Mouse (Mus musculus): ENCODE results near the gene Tmem33.

Gene Tmem33

GRCm38 (mm10) chr5:67260531-67261371 is at the start of gene Tmem33:
Tmem33 (plus strand) TSS chr5:67260565.
- peak; percentile 98 for DNase-seq (ENCODE audit: low read depth, low spot score)

DNA sequence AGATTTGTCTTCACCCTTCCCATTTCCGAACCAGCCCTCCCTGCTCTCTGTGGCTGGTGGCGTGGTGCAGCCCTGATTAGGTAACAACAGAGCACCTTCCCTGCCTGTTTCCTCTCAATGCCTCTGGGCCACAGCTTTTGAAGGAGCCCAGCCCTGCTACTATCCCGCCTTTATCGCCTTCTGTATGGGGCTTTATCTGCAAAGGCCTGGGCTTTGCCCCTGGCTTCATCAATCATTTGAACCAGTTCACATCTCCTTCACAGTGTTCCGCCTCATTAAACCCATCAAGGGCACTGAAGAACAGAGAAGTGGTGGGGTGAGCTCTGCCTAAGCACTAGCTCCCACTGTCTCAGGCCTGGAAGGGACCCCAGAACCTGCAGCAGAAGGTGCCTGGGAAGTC is 47.2 kb upstream of the Tmem33 start:
- DNase-seq (ENCODE audit: low read depth, low spot score): no peak

GRCm38 (mm10) chr5:67215121-67216030 is 45.0 kb upstream of the Tmem33 start:
- DNase-seq (ENCODE audit: low read depth, low spot score): peak; percentile 48

DNA sequence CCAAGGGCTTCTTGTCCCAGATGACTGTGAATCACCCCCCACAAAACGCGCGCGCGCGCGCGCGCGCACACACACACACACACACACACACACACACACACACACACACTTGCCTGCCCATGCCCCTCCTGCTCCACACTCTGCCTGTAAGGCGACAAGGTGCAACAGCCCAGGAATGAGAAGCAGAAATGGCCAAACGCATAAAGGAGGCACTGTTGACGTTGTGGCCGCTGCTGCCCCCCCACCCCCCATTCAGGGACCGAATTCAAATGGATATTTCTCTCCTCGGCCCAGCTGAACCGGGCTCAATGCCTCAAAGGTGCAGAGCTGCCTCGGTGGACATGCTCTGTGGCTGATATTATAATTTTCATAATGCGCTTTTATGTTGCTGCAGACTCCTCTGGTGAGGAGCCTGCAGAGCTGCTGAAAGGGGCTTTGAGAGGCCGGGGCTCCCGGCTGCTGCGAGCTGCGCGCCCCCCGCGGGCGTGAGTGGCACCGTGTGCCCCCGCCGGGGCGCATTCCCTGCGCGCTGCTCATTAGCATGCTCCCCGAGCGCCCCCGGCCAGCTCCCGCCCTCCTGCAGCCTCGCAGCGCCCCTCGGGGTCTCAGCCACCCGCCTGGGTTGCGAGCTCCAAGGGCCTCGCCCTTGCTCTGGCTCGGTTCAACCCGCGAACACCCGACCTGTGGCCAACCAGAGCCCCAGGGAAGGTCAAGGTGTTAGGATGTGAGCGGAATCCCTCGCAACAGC is 44.2 kb upstream of the Tmem33 start:
- peak; percentile 42 for DNase-seq (ENCODE audit: low read depth, low spot score)

- no peak for DNase-seq (ENCODE audit: low read depth, low spot score)
Measured at GRCm38 (mm10) chr5:67216779-67217095, 43.6 kb upstream of the Tmem33 start.

- DNase-seq (ENCODE audit: low read depth, low spot score): no peak
Measured at GRCm38 (mm10) chr5:67221901-67222300, 38.5 kb upstream of the Tmem33 start.

DNA sequence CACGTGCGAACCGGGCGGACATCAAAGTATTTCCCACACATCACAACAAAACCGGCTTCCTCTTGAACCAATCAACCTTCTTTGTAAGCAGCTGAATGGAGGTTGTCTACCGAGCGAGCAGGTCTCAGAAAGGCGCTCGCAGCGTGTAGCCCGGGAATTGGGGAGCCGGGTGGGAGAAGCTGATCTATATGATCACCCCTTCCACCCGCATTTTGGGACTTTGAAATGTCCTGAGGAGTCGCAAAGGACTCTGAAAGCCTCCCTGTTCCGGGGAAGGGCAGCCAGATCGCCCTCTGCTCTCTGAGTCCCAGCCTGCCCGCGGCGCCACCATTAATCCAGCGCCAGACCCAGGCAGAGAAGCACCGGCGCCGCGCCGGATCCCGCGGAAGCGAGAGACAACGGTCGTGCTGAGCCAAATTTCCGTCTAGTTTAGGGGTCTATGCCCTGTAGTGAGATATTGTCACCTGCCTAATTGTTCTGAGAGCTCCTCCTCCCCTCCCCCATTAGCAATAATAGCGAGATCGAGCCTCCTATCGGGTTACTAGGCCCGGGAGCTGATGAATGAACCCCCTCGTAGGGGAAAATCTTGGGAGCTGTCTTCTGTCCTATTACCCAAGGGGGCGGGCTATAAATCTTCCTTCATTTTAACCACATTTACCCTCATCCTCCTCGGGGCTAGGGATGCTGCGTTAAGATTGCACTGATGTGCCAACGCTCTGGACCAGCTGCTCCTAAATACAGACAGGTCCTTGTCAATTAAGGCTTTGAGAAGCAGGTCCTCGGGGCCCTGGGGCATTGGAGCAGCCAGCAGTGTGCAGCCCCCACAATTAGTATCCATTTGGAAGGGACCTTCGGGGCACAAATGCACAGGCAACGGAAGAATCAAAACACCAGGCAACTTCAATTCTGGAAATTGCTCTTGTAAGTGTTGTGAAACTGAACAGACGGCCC is 37.6 kb upstream of the Tmem33 start:
- DNase-seq (ENCODE audit: low read depth, low spot score): peak; percentile 66

DNA sequence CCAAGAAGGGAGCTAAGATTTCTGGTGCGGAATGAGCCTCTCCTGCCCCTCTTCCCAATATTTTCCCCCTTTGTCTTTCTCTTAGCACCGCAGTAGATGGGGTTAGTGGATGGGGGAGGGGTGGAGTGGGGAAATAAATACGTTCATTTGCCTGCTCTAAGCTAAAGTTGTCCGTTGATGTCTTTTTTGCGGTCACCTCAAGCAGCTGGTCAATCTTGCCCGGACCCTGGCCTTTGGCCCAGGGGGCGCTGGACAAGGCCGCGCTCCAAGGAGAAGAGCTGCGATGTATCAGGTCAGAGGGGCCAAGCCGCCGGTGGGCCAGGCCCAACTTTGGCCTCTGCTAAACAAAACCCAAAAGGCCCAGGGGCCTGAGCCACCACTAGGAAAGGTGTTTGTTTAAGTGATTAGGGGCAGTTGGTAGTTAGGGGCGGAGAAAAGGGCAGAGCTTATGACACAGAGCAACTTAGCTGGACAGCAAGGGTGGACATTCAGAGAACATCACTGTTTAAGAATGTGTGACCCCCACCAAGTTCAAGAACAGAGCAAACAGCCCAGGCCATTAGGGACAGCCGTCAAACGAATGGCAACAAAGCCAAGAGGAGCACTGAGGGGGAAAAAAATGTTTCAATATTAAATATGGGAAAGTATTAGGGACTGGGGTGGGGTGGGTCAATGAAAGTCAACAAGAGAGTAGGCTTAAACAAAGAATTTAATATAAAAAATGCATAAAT is 36.8 kb upstream of the Tmem33 start:
- no peak for DNase-seq (ENCODE audit: low read depth, low spot score)

- DNase-seq (ENCODE audit: low read depth, low spot score): no peak
Measured at GRCm38 (mm10) chr5:67224122-67224502, 36.3 kb upstream of the Tmem33 start.

DNA sequence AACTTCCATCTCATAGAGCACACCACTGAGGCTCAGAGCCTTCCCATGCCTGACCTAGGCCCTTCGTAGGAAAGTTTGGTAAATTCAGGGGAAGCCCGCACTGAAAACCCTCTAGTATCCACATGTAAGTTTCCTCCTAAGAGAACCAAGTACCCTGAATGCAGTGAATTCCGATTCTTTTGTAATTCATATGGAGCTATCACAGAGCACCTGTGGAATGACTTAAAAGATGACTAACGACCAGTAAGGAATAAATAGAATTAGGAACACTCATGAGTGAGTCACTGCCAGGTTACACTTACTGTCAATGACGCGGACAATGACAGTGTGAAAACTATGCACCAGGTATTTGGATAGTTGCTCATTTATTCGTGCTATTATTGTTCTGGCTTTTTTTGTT is 34.6 kb upstream of the Tmem33 start:
- peak; percentile 48 for DNase-seq (ENCODE audit: low read depth, low spot score)

- no peak for DNase-seq (ENCODE audit: low read depth, low spot score)
Measured at GRCm38 (mm10) chr5:67227261-67227660, 33.1 kb upstream of the Tmem33 start.

GRCm38 (mm10) chr5:67227682-67228444 is 32.5 kb upstream of the Tmem33 start:
- no peak for DNase-seq (ENCODE audit: low read depth, low spot score)

- no peak for DNase-seq (ENCODE audit: low read depth, low spot score)
Measured at GRCm38 (mm10) chr5:67234682-67235081, 25.7 kb upstream of the Tmem33 start.

DNA sequence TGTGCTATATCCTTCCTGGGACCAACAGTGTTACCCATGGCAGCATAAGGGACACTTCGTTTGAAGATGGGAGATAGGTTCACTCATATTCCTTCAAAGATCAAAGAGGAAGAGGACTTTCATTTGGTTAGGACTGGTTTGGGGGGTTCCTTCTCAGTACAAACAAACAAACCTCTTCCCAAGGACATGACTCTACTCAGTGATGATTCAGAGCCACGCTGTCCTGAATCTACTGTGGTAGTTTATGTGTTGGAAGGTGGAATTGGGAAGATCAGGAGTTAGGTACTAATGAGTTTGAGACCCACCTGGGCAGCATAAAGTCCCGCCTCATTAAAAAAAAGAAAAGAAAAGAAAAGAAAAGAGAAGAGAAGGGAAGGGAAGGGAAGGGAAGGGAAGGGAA is 24.9 kb upstream of the Tmem33 start:
- DNase-seq (ENCODE audit: low read depth, low spot score): no peak

- DNase-seq (ENCODE audit: low read depth, low spot score): no peak
Measured at GRCm38 (mm10) chr5:67236601-67237000, 23.8 kb upstream of the Tmem33 start.

GRCm38 (mm10) chr5:67238303-67238702 is 22.1 kb upstream of the Tmem33 start:
- peak; percentile 40 for DNase-seq (ENCODE audit: low read depth, low spot score)

GRCm38 (mm10) chr5:67241713-67242112 is 18.7 kb upstream of the Tmem33 start:
- no peak for DNase-seq (ENCODE audit: low read depth, low spot score)

GRCm38 (mm10) chr5:67243231-67243630 is 17.1 kb upstream of the Tmem33 start:
- peak; percentile 41 for DNase-seq (ENCODE audit: low read depth, low spot score)

DNA sequence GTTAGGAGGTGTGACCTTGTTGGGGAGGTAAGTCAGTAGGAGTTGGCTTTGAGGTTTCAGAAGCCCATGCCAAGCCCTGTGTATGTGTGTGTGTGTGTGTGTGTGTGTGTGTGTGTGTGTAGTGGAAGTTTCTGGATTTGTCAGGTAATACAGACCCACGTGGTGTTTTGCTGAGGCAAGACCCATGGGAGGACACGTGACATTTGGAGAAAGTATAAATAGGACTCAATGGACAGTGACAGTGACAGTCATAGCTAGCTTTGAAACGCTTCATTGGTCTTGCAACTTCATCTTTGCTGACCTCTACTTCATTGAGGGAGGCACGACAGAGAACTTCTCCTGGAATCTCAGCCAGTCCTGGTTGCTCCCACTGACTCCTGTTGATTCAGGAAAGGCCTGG is 8.1 kb upstream of the Tmem33 start:
- no peak for DNase-seq (ENCODE audit: low read depth, low spot score)
